Mouse (Mus musculus) megakaryocyte-erythroid progenitor cell, adult 5-6 weeks (primary cell): ENCODE data around the gene Klhl18. TPM values are rescaled to one million over a fixed set of nuclear protein-coding genes. Genes with fewer than 3 reads are reported as not detected.
"Not testable (repeated sequence)": the region's sequence is repeated elsewhere in the genome, so short reads cannot be mapped to it uniquely, and the experiment has no call there.

ENCODE experiments used
- ATAC-seq: replicated peaks from 2 replicates; pipeline ENCODE4 v1.8.0; 2016; ENCODE audit warnings: mild to moderate bottlenecking, inconsistent platforms; ENCODE audit not compliant: severe bottlenecking, poor library complexity, low FRiP score, low TSS enrichment
- total RNA-seq, 2 experiments: library from RNA; stranded (forward) in 1 of 2; stranded (reverse) in 1 of 2; fragments of 200-1000, 215-1000 nt in 1 of 2; fragments of >200 nt in 1 of 2; fragmentation: Nextera tagmentation in 1 of 2; gene quantifications; 2 replicates each; pipeline ENCODE4 v1.2.3; 2014 to 2017

Klhl18 gene
- total RNA-seq, 2 experiments from 2014 or later = 8.6 to 9.7 TPM

- no peak for ATAC-seq
Observed at GRCm38 (mm10) chr9:110436041-110436440, 40.5 kb downstream of the Klhl18 start.

GRCm38 (mm10) chr9:110433045-110433444 lies 43.4 kb downstream of the Klhl18 start:
- ATAC-seq = no peak

GRCm38 (mm10) chr9:110431241-110431640 lies 45.3 kb downstream of the Klhl18 start:
- no peak for ATAC-seq

GRCm38 (mm10) chr9:110419511-110420112 lies 56.9 kb downstream of the Klhl18 start, which contains the start of gene Ngp:
Ngp (plus strand) TSS chr9:110419747.
- ATAC-seq = no peak

GRCm38 (mm10) chr9:110413785-110414184 lies 62.7 kb downstream of the Klhl18 start:
- no peak for ATAC-seq

GRCm38 (mm10) chr9:110412926-110413325 lies 63.6 kb downstream of the Klhl18 start:
- no peak for ATAC-seq

- ATAC-seq = peak; percentile 74
Observed at GRCm38 (mm10) chr9:110410908-110411887, 65.3 kb downstream of the Klhl18 start.

GRCm38 (mm10) chr9:110408099-110408773 lies 68.3 kb downstream of the Klhl18 start, which contains the start of gene Ptpn23:
Ptpn23 (minus strand) TSS chr9:110408213.
- peak; percentile 94 for ATAC-seq

- ATAC-seq = peak; percentile 14; the same call in 1 of the 2 replicates
Observed at GRCm38 (mm10) chr9:110407311-110408098, 69.0 kb downstream of the Klhl18 start.

GRCm38 (mm10) chr9:110403240-110403639 lies 73.3 kb downstream of the Klhl18 start:
- not testable (repeated sequence) for ATAC-seq

- ATAC-seq = no peak
Observed at GRCm38 (mm10) chr9:110402731-110403130, 73.8 kb downstream of the Klhl18 start.

GRCm38 (mm10) chr9:110400650-110401049 lies 75.8 kb downstream of the Klhl18 start:
- no peak for ATAC-seq

GRCm38 (mm10) chr9:110393295-110393694 lies 83.2 kb downstream of the Klhl18 start:
- ATAC-seq = no peak

- no peak for ATAC-seq
Observed at GRCm38 (mm10) chr9:110390843-110391242, 85.7 kb downstream of the Klhl18 start.

- ATAC-seq = no peak
Observed at GRCm38 (mm10) chr9:110388011-110388410, 88.5 kb downstream of the Klhl18 start.

GRCm38 (mm10) chr9:110384369-110384929 lies 92.0 kb downstream of the Klhl18 start:
- no peak for ATAC-seq

GRCm38 (mm10) chr9:110381292-110381691 lies 95.2 kb downstream of the Klhl18 start:
- no peak for ATAC-seq

GRCm38 (mm10) chr9:110380662-110381061 lies 95.8 kb downstream of the Klhl18 start:
- ATAC-seq = no peak

GRCm38 (mm10) chr9:110379361-110379760 lies 97.1 kb downstream of the Klhl18 start:
- no peak for ATAC-seq
